Mouse (Mus musculus): ENCODE measurements around the gene Sec24d.

DNA sequence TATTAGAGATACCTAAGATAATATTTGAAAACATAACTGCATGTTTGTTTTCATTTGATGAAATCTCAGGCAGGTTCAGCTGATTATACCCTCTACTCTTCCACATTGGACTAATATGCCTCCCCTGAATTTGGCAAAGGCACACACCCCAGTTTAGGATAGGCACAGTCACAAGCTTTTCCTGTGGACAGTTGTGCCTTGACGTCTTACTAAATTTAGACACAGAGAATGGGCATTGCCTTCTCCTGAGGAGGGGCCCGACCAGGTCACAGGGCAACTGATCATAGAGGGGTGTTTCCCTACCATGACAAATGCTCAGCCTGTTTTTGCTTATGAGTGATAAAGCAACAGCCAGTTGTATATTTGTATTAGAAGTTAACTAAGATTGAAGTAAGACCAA, 84.3 kb downstream of the Sec24d start:
- no peak for TF ChIP-seq CTCF (IDR thresholded peaks at IDR 0.05; ENCODE audit: extremely low read depth, insufficient read length, insufficient replicate concordance, low read depth, low read length)
- no peak for TF ChIP-seq POLR2A (IDR thresholded peaks at IDR 0.05; ENCODE audit: low read depth, low read length)
